Mouse (Mus musculus) liver, adult 2 months (tissue): ENCODE data around the gene Tmem86a. TPM values are rescaled to one million over a fixed set of nuclear protein-coding genes. Genes with fewer than 3 reads are reported as not detected.

Experiments used
- DNase-seq: peaks from one replicate; pipeline ENCODE4 v3.0.0-alpha.2; 2011; ENCODE audit warnings: low read depth, low spot score; ENCODE audit errors: extremely low read depth
- H3K27ac ChIP-seq: fragments of 200-500 bp; replicated peaks from 2 replicates; pipeline ENCODE4 v1.5.1; 2012; ENCODE audit warnings: low read depth, mild to moderate bottlenecking, control low read depth, inconsistent platforms, low read length; ENCODE audit not compliant: insufficient read depth
- H3K27me3 ChIP-seq: fragments of 200-500 bp; 2 replicates; pipeline ENCODE4 v1.6.1; 2012; ENCODE audit warnings: mild to moderate bottlenecking, moderate library complexity, low read length, inconsistent platforms; ENCODE audit not compliant: control insufficient read depth, insufficient read depth
- H3K36me3 ChIP-seq: fragments of 200-500 bp; 2 replicates; pipeline ENCODE4 v1.6.1; 2012; ENCODE audit warnings: low read length, inconsistent platforms; ENCODE audit not compliant: control insufficient read depth, insufficient read depth
- H3K4me1 ChIP-seq: fragments of 200-500 bp; 2 replicates; pipeline ENCODE4 v1.6.1; 2011; ENCODE audit warnings: low read length; ENCODE audit not compliant: control insufficient read depth, insufficient read depth
- H3K4me3 ChIP-seq: fragments of 200-500 bp; 2 replicates; pipeline ENCODE4 v1.5.1; 2011; ENCODE audit warnings: low read depth, mild to moderate bottlenecking, control low read depth, low read length, moderate library complexity; ENCODE audit not compliant: insufficient read depth
- H3K79me2 ChIP-seq: fragments of 200-500 bp; 2 replicates; pipeline ENCODE4 v1.6.1; 2012; ENCODE audit warnings: inconsistent platforms, mild to moderate bottlenecking, low read length, moderate library complexity; ENCODE audit not compliant: control insufficient read depth, insufficient read depth
- H3K9ac ChIP-seq: fragments of 200-500 bp; 2 replicates; pipeline ENCODE4 v1.6.1; 2012; ENCODE audit warnings: low read depth, mild to moderate bottlenecking, control low read depth, inconsistent platforms, low read length
- CTCF ChIP-seq: fragments of 200-500 bp; IDR thresholded peaks from 2 replicates; pipeline ENCODE4 v1.5.1; 2011; ENCODE audit warnings: low read depth, low read length, control low read depth
- POLR2A ChIP-seq: fragments of 200-500 bp; IDR thresholded peaks from 2 replicates; pipeline ENCODE4 v1.6.1; 2011; ENCODE audit warnings: low read length, control low read depth; ENCODE audit not compliant: insufficient read depth; ENCODE audit errors: extremely low read depth
- whole genome bisulfite sequencing: fragments of 180-500 bp; shearing (Covaris S2); methylation state at CpG from one replicate; pipeline ENCODE4 v1.1.7; 2018; 5-methylcytosine and 5-hydroxymethylcytosine counted together
- polyA plus RNA-seq: library from polyadenylated mRNA; depleted of rRNA; stranded (reverse); fragments of >200 nt; gene quantifications from 2 replicates; pipeline ENCODE4 v1.2.3, GENCODE M21; 2012
- total RNA-seq: library from RNA; depleted of rRNA; stranded (reverse); fragments of >200 nt; gene quantifications from 2 replicates; pipeline ENCODE4 v1.2.3, GENCODE M21; 2014

The Tmem86a gene
- total and polyA plus RNA-seq, 2 experiments = 5.7 to 16.1 TPM

GRCm38 (mm10) chr7:47050766-47051165 is 365 bp downstream of the Tmem86a start:
- Histone ChIP-seq H3K79me2 (no peaks in the 10 kb centered on the region), H3K9ac (peak overlapping the region; percentile 88), H3K36me3 (no peaks in the 10 kb centered on the region), H3K27me3 (no peaks in the 10 kb centered on the region), H3K4me1 (peaks cover 12% of the 10 kb centered on the region), H3K4me3 (peak overlapping the region; percentile 80), H3K27ac (peak overlapping the region; percentile 64)
- no peak for DNase-seq
- TF ChIP-seq CTCF (no peak), POLR2A (no peak)
- WGBS = under 1% methylated on average over 34 of the region's 34 CpGs

GRCm38 (mm10) chr7:47051404-47052151 is 1.2 kb downstream of the Tmem86a start:
- Histone ChIP-seq H3K27me3 (no peaks in the 10 kb centered on the region), H3K27ac (peak overlapping the region; percentile 64), H3K36me3 (no peaks in the 10 kb centered on the region), H3K9ac (peak overlapping the region; percentile 88), H3K4me3 (peak overlapping the region; percentile 80), H3K79me2 (no peaks in the 10 kb centered on the region), H3K4me1 (peaks cover 12% of the 10 kb centered on the region)
- WGBS = 13% methylated on average over 2 of the region's 2 CpGs
- no peak for TF ChIP-seq POLR2A
- no peak for TF ChIP-seq CTCF
- peak; percentile 48 for DNase-seq

- no peak for TF ChIP-seq CTCF
- TF ChIP-seq POLR2A = no peak
- no peak for DNase-seq
- WGBS = 10% methylated on average over 3 of the region's 3 CpGs
Measured at GRCm38 (mm10) chr7:47052276-47052675, 1.9 kb downstream of the Tmem86a start.

GRCm38 (mm10) chr7:47053287-47053686 is 2.9 kb downstream of the Tmem86a start:
- Histone ChIP-seq H3K36me3 (no peaks in the 10 kb centered on the region), H3K27ac (no peak overlapping the region), H3K9ac (no peak overlapping the region; the same call in none of the 2 replicates), H3K27me3 (no peaks in the 10 kb centered on the region), H3K4me1 (peaks cover 12% of the 10 kb centered on the region), H3K79me2 (no peaks in the 10 kb centered on the region), H3K4me3 (no peak overlapping the region)
- DNase-seq = no peak
- WGBS = 47% methylated on average over 15 of the region's 15 CpGs
- no peak for TF ChIP-seq CTCF
- TF ChIP-seq POLR2A = no peak

More at GRCm38 (mm10) chr7:47052276-47052675, 1.9 kb downstream of the Tmem86a start:
- H3K36me3 ChIP-seq = no peaks in the 10 kb centered on the region
- no peak overlapping the region for H3K4me3 ChIP-seq
- H3K27ac ChIP-seq = peak overlapping the region; percentile 17
- peaks cover 12% of the 10 kb centered on the region for H3K4me1 ChIP-seq
- no peaks in the 10 kb centered on the region for H3K27me3 ChIP-seq
- peak overlapping the region; percentile 7; the same call in 1 of the 2 replicates for H3K9ac ChIP-seq
- no peaks in the 10 kb centered on the region for H3K79me2 ChIP-seq

- no peak for TF ChIP-seq POLR2A
- no peak for TF ChIP-seq CTCF
- no peak for DNase-seq
- WGBS = 53% methylated on average over 2 of the region's 2 CpGs
- Histone ChIP-seq H3K4me3 (no peak overlapping the region), H3K27ac (0 out of 2 replicates have a peak overlapping the region, but pooled peaks have one; percentile 12), H3K36me3 (no peaks in the 10 kb centered on the region), H3K27me3 (no peaks in the 10 kb centered on the region), H3K79me2 (no peaks in the 10 kb centered on the region), H3K9ac (no peak overlapping the region), H3K4me1 (peaks cover 12% of the 10 kb centered on the region)
Measured at GRCm38 (mm10) chr7:47054666-47055065, 4.3 kb downstream of the Tmem86a start.

- Histone ChIP-seq H3K27me3 (no peaks in the 10 kb centered on the region), H3K4me1 (peaks cover 9% of the 10 kb centered on the region), H3K79me2 (no peaks in the 10 kb centered on the region), H3K9ac (no peak overlapping the region), H3K27ac (no peak overlapping the region), H3K36me3 (no peaks in the 10 kb centered on the region), H3K4me3 (no peak overlapping the region)
- DNase-seq = no peak
- no peak for TF ChIP-seq CTCF
- TF ChIP-seq POLR2A = no peak
- 77% methylated on average over 9 of the region's 9 CpGs for WGBS
Measured at GRCm38 (mm10) chr7:47055744-47056143, 5.3 kb downstream of the Tmem86a start.
